Mouse (Mus musculus) splenic B cell, adult 2 months (primary cell): Measurements from ENCODE around the gene Cep162.

Experiments
- DNase-seq: peaks from one replicate; pipeline ENCODE4 v3.0.0-alpha.2; 2011; ENCODE audit warnings: low read depth, low spot score
- H3K27me3 ChIP-seq: 2 replicates; pipeline ENCODE4 v1.6.1; 2012; ENCODE audit warnings: mild to moderate bottlenecking, low read length, moderate library complexity, mixed read lengths; ENCODE audit not compliant: control insufficient read depth, poor library complexity, insufficient read depth, severe bottlenecking
- H3K36me3 ChIP-seq: 2 replicates; pipeline ENCODE4 v1.6.1; 2012; ENCODE audit warnings: mild to moderate bottlenecking, low read length, moderate library complexity, mixed read lengths; ENCODE audit not compliant: control insufficient read depth, poor library complexity, insufficient read depth, severe bottlenecking

Cep162 gene

GRCm38 (mm10) chr9:87182231-87182630, 73.1 kb downstream of the Cep162 start:
- Histone ChIP-seq H3K27me3 (no peaks in the 10 kb centered on the region), H3K36me3 (no peaks in the 10 kb centered on the region)
- DNase-seq: no peak

- no peaks in the 10 kb centered on the region for H3K27me3 ChIP-seq
- H3K36me3 ChIP-seq: no peaks in the 10 kb centered on the region
- DNase-seq: no peak
These were observed 76.8 kb downstream of the Cep162 start for GRCm38 (mm10) chr9:87178534-87178933.

- Histone ChIP-seq H3K36me3 (no peaks in the 10 kb centered on the region), H3K27me3 (no peaks in the 10 kb centered on the region)
- peak; percentile 8 for DNase-seq
These were observed 83.8 kb downstream of the Cep162 start for GRCm38 (mm10) chr9:87171517-87171916.

GRCm38 (mm10) chr9:87170891-87171290, 84.4 kb downstream of the Cep162 start:
- DNase-seq: no peak
- Histone ChIP-seq H3K36me3 (no peaks in the 10 kb centered on the region), H3K27me3 (no peaks in the 10 kb centered on the region)

GRCm38 (mm10) chr9:87169144-87169543, 86.2 kb downstream of the Cep162 start:
- DNase-seq: no peak
- Histone ChIP-seq H3K36me3 (no peaks in the 10 kb centered on the region), H3K27me3 (no peaks in the 10 kb centered on the region)

- Histone ChIP-seq H3K36me3 (no peaks in the 10 kb centered on the region), H3K27me3 (no peaks in the 10 kb centered on the region)
- DNase-seq: no peak
These were observed 87.3 kb downstream of the Cep162 start for GRCm38 (mm10) chr9:87168051-87168450.

- Histone ChIP-seq H3K27me3 (no peaks in the 10 kb centered on the region), H3K36me3 (no peaks in the 10 kb centered on the region)
- no peak for DNase-seq
These were observed 88.1 kb downstream of the Cep162 start for GRCm38 (mm10) chr9:87167001-87167830.

GRCm38 (mm10) chr9:87162559-87162958, 92.8 kb downstream of the Cep162 start:
- Histone ChIP-seq H3K27me3 (no peaks in the 10 kb centered on the region), H3K36me3 (no peaks in the 10 kb centered on the region)
- DNase-seq: no peak

- H3K36me3 ChIP-seq: no peaks in the 10 kb centered on the region
- no peaks in the 10 kb centered on the region for H3K27me3 ChIP-seq
- no peak for DNase-seq
These were observed 102.6 kb downstream of the Cep162 start for GRCm38 (mm10) chr9:87152641-87153325.

GRCm38 (mm10) chr9:87147927-87148326, 107.4 kb downstream of the Cep162 start:
- no peaks in the 10 kb centered on the region for H3K36me3 ChIP-seq
- no peaks in the 10 kb centered on the region for H3K27me3 ChIP-seq
- DNase-seq: no peak

- Histone ChIP-seq H3K27me3 (no peaks in the 10 kb centered on the region), H3K36me3 (no peaks in the 10 kb centered on the region)
- DNase-seq: no peak
These were observed 108.9 kb downstream of the Cep162 start for GRCm38 (mm10) chr9:87146400-87146799.

GRCm38 (mm10) chr9:87145671-87146070, 109.7 kb downstream of the Cep162 start:
- DNase-seq: no peak
- H3K36me3 ChIP-seq: no peaks in the 10 kb centered on the region
- H3K27me3 ChIP-seq: no peaks in the 10 kb centered on the region

- Histone ChIP-seq H3K36me3 (no peaks in the 10 kb centered on the region), H3K27me3 (no peaks in the 10 kb centered on the region)
These were observed 110.2 kb downstream of the Cep162 start for GRCm38 (mm10) chr9:87145180-87145579.

GRCm38 (mm10) chr9:87144532-87144931, 110.8 kb downstream of the Cep162 start:
- DNase-seq: no peak
- no peaks in the 10 kb centered on the region for H3K36me3 ChIP-seq
- no peaks in the 10 kb centered on the region for H3K27me3 ChIP-seq

More at GRCm38 (mm10) chr9:87145180-87145579, 110.2 kb downstream of the Cep162 start:
- DNase-seq: no peak

- no peaks in the 10 kb centered on the region for H3K36me3 ChIP-seq
- no peaks in the 10 kb centered on the region for H3K27me3 ChIP-seq
- peak; percentile 2 for DNase-seq
These were observed 111.2 kb downstream of the Cep162 start, which contains the start of gene Mrap2 for GRCm38 (mm10) chr9:87144106-87144505. Gene Mrap2 (plus strand): TSS chr9:87144306.
